Mouse (Mus musculus): Measurements from ENCODE around the gene Tigd3. TPM values are rescaled to one million over a fixed set of nuclear protein-coding genes. Genes with fewer than 3 reads are reported as not detected.

The Tigd3 gene
- polyA plus RNA-seq, 1 experiment from 2014 or later = 7.0 TPM

DNA sequence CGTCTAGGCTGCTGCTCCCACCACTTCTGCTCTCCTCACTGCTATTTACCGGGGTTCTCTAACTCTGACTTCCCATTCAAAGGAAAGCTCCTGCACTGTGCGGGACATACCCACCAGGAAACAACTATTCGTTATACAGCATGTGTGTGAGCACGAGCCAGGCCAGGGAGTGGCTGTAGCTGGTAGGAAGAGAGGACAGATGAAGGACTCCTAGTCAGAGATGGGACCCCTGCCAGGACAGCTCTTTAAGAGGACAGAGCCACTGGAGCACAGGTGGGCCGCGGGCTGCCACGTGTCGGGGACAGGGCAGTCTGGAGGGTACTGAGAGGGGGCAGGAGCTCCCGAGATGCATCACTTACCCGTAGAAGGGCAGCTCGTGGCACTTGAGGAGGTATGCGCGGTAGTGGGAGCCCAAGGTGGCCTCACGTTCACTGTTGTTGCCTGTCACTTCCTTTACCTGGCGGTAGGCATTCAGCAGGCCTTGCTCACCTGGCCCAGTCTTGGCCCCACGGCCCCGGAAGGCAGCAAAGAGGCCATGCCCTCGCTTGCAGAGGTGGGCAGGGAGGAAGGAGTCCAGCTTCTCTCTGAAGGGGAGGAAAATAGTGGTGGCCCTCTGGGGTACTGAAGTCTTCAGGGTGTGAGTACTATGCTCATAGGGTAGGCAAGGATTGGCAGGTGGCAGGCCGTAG, 29.1 kb downstream of the Tigd3 start:
- H3K36me3 ChIP-seq (ENCODE audit: control insufficient read depth, insufficient read depth, low read length) = peaks cover 79% of the 10 kb centered on the region
- H3K9me3 ChIP-seq (replicated peaks; ENCODE audit: control insufficient read depth, low read length) = no peaks in the 10 kb centered on the region
- H3K27ac ChIP-seq (ENCODE audit: low read depth, low read length) = no peak overlapping the region
- H3K4me3 ChIP-seq (ENCODE audit: low read depth, low read length) = no peak overlapping the region
- DNase-seq (ENCODE audit: low spot score) = no peak
- no peaks in the 10 kb centered on the region for H3K4me1 ChIP-seq (ENCODE audit: control insufficient read depth, insufficient read depth, low read length)
- no peak overlapping the region for H3K4me2 ChIP-seq (ENCODE audit: low read length)
- ATAC-seq = no peak
- 92% methylated on average over 20 of the region's 20 CpGs for WGBS
- no peaks in the 10 kb centered on the region for H3K27me3 ChIP-seq (replicated peaks; ENCODE audit: control insufficient read depth, insufficient read depth, low read length)
- H3K9ac ChIP-seq (ENCODE audit: low read length) = no peak overlapping the region

DNA sequence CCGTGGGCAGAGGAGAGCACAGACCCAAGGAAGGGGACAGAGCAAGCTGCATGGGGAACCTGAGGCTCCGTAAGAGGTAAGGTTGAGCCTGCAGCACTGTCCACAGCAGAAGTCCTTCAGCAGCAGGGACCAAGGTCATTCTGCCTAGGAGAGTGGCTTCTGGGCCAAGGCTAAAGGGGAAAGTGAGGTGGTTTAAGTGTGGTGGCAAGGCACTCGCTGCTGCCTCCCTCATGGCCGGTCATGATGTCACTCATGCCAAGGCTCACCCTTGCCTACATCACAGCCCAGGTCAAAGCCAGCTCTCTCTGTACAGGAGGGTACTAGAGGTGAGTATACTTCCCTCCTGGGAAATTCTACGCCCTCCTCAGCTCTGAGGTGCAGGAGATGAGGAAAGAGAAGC, 30.2 kb downstream of the Tigd3 start:
- H3K27me3 ChIP-seq (replicated peaks; ENCODE audit: control insufficient read depth, insufficient read depth, low read length) = no peaks in the 10 kb centered on the region
- no peak for ATAC-seq
- no peak overlapping the region for H3K27ac ChIP-seq (ENCODE audit: low read depth, low read length)
- WGBS = 93% methylated on average over 5 of the region's 5 CpGs
- H3K9ac ChIP-seq (ENCODE audit: low read length) = no peak overlapping the region
- no peaks in the 10 kb centered on the region for H3K4me1 ChIP-seq (ENCODE audit: control insufficient read depth, insufficient read depth, low read length)
- no peaks in the 10 kb centered on the region for H3K9me3 ChIP-seq (replicated peaks; ENCODE audit: control insufficient read depth, low read length)
- DNase-seq (ENCODE audit: low spot score) = no peak
- peaks cover 79% of the 10 kb centered on the region for H3K36me3 ChIP-seq (ENCODE audit: control insufficient read depth, insufficient read depth, low read length)
- H3K4me3 ChIP-seq (ENCODE audit: low read depth, low read length) = no peak overlapping the region
- no peak overlapping the region for H3K4me2 ChIP-seq (ENCODE audit: low read length)

DNA sequence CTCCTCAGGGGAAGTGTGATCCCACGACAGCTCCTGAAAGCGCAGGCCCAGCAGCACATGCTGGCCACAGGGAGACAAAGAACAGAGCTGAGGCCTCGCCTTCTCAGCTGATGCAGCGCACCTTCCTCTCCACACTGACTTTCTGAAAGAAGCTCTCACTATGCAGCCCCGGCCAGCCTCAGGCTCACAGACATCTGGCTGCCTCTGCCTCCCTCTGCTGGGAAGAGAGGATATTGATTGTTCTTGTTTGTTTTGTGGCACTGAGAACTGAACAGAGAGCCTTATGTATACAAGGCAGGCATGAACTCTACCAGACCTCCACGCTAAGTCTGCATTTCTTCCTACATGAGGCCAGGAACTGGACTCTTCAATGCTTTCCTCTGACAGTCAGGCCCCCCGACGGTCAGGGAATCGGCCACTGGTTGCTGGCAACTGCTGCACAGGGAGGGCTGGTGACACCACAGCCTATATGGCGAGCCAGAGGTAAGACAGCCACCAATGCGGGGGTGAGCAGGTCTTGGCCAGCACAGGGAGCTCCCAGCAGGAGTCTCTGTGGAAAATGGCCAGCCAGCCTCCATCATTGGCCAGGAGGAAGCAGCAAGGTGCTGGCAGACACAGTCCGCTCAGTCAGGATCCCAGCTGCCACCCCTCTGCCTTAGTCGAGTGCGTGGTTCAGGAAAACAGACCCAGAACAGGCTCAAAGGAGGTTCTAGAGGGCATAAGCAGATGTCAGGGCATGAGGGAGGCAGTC, 31.4 kb downstream of the Tigd3 start:
- Histone ChIP-seq H3K4me2 (ENCODE audit: low read length) (no peak overlapping the region), H3K36me3 (ENCODE audit: control insufficient read depth, insufficient read depth, low read length) (peaks cover 79% of the 10 kb centered on the region), H3K4me1 (ENCODE audit: control insufficient read depth, insufficient read depth, low read length) (no peaks in the 10 kb centered on the region), H3K9me3 (replicated peaks; ENCODE audit: control insufficient read depth, low read length) (no peaks in the 10 kb centered on the region), H3K27me3 (replicated peaks; ENCODE audit: control insufficient read depth, insufficient read depth, low read length) (no peaks in the 10 kb centered on the region), H3K9ac (ENCODE audit: low read length) (no peak overlapping the region), H3K27ac (ENCODE audit: low read depth, low read length) (no peak overlapping the region), H3K4me3 (ENCODE audit: low read depth, low read length) (no peak overlapping the region)
- WGBS = 94% methylated on average over 14 of the region's 14 CpGs
- DNase-seq (ENCODE audit: low spot score) = no peak
- ATAC-seq = no peak

DNA sequence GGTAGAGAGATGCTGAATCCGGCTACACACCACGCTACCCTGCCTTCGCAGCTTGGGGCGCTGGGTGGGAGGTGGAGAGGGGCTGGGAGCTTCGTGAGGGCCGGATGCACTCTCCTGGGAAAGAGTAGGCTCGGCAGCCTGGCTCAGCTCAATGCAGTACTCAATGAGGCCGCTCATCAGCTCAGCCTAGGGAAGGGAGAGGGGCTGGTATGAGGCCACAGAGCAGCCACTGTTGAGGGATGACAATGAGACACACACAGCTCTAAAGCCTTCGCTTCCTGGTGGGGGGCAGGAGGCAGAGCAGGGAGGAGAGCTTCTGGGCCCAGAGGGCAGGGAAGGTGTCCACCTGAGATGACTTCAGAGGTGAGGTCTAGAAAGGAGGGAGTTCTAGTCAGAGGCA, 37.3 kb downstream of the Tigd3 start:
- 87% methylated on average over 9 of the region's 9 CpGs for WGBS
- Histone ChIP-seq H3K36me3 (ENCODE audit: control insufficient read depth, insufficient read depth, low read length) (peaks cover 59% of the 10 kb centered on the region), H3K27ac (ENCODE audit: low read depth, low read length) (no peak overlapping the region), H3K4me1 (ENCODE audit: control insufficient read depth, insufficient read depth, low read length) (no peaks in the 10 kb centered on the region), H3K4me3 (ENCODE audit: low read depth, low read length) (no peak overlapping the region), H3K4me2 (ENCODE audit: low read length) (no peak overlapping the region), H3K9me3 (replicated peaks; ENCODE audit: control insufficient read depth, low read length) (no peaks in the 10 kb centered on the region), H3K9ac (ENCODE audit: low read length) (no peak overlapping the region), H3K27me3 (replicated peaks; ENCODE audit: control insufficient read depth, insufficient read depth, low read length) (no peaks in the 10 kb centered on the region)
- ATAC-seq (no peak), DNase-seq (ENCODE audit: low spot score) (no peak)

DNA sequence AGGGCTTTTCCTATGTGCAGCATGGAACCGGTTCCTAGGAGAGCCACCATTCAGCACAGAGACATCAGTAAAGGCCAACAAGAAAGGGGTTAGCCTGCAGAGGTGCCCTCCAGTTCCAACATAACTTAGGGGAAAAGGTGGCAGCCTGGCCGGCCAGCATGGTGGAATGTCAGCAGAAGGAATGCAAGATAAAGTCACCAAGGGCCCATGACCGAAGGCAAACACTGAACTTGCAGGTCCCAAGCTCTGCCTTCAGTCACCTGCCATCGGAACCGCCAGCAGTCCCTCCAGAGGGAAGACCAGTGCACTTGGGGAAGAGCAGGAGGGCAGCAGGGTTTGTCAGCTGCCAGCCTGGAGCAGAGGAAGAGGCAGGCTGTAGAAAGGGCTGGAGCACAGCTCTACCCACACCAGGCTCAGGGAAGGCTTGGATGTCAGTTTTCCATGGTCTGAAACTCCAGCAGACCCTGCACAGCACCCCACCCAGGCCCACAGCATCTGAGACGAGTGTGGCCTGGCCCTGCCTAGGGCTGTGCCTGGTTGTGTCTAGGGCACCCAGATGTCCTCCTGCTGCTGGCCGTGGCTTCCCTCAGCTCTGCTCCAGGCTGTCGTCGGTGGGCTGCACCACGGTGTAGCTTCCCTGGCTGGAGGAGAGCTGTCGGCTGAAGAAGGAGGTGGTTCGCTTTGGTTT, 41.8 kb downstream of the Tigd3 start:
- H3K4me3 ChIP-seq (ENCODE audit: low read depth, low read length) = no peak overlapping the region
- ATAC-seq (no peak), DNase-seq (ENCODE audit: low spot score) (no peak)
- H3K9me3 ChIP-seq (replicated peaks; ENCODE audit: control insufficient read depth, low read length) = no peaks in the 10 kb centered on the region
- H3K27ac ChIP-seq (ENCODE audit: low read depth, low read length) = no peak overlapping the region
- no peaks in the 10 kb centered on the region for H3K27me3 ChIP-seq (replicated peaks; ENCODE audit: control insufficient read depth, insufficient read depth, low read length)
- H3K4me2 ChIP-seq (ENCODE audit: low read length) = no peak overlapping the region
- peak overlapping the region; percentile 25; the same call in 1 of the 2 replicates for H3K9ac ChIP-seq (ENCODE audit: low read length)
- peaks cover 24% of the 10 kb centered on the region for H3K36me3 ChIP-seq (ENCODE audit: control insufficient read depth, insufficient read depth, low read length)
- 88% methylated on average over 12 of the region's 12 CpGs for WGBS
- H3K4me1 ChIP-seq (ENCODE audit: control insufficient read depth, insufficient read depth, low read length) = peaks cover 26% of the 10 kb centered on the region

DNA sequence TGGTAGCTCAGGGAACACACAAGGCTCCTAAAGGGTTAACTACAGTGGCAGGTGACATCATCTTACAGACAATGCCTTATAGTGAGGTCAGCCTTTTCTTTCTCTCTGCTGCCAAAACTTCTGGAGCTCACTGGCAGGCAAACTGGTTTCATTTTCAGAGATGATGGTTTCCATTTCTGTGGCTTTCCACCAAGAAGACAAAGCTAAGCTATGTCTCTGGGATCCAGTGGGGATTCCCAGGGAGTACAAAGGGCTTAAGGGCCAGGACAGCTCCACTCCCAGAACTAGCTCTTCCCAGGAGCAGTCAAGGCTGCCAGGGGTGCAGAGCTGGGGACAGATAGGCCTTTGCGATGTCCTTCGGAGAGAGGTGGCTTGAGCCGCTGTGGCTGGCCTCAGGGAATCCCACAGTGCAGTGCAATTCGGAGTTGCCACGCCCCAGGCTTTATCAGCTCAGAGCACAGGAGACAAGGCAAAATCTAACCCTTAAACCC, 42.4 kb downstream of the Tigd3 start:
- Histone ChIP-seq H3K4me3 (ENCODE audit: low read depth, low read length) (no peak overlapping the region), H3K9me3 (replicated peaks; ENCODE audit: control insufficient read depth, low read length) (no peaks in the 10 kb centered on the region), H3K27me3 (replicated peaks; ENCODE audit: control insufficient read depth, insufficient read depth, low read length) (no peaks in the 10 kb centered on the region), H3K36me3 (ENCODE audit: control insufficient read depth, insufficient read depth, low read length) (peaks cover 19% of the 10 kb centered on the region), H3K9ac (ENCODE audit: low read length) (peak overlapping the region; percentile 25; the same call in 1 of the 2 replicates), H3K4me2 (ENCODE audit: low read length) (0 out of 2 replicates have a peak overlapping the region, but pooled peaks have one; percentile 10), H3K4me1 (ENCODE audit: control insufficient read depth, insufficient read depth, low read length) (peaks cover 33% of the 10 kb centered on the region), H3K27ac (ENCODE audit: low read depth, low read length) (no peak overlapping the region)
- ATAC-seq = no peak
- 46% methylated on average over 5 of the region's 5 CpGs for WGBS
- DNase-seq (ENCODE audit: low spot score) = no peak

DNA sequence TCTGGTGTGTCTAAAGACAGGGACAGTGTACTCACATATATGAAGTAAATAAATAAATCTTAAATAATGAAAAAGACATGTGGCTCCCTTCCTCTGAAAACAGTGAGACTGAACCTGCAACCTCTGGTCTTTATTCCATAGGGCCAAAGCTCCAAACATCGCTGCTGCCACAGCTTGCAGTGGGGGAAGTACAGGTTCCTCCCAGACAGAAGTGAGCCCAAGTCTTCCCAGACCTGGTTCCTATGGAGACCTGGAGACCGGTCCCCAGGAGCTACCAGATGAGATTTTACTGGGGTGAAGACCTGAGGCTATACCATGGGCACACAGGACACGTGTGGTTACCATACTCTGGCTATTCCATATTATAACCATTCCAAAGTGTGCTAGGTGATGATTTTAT, 43.1 kb downstream of the Tigd3 start:
- peaks cover 35% of the 10 kb centered on the region for H3K4me1 ChIP-seq (ENCODE audit: control insufficient read depth, insufficient read depth, low read length)
- 82% methylated on average over 3 of the region's 3 CpGs for WGBS
- ATAC-seq (no peak), DNase-seq (ENCODE audit: low spot score) (no peak)
- no peak overlapping the region for H3K4me3 ChIP-seq (ENCODE audit: low read depth, low read length)
- H3K27me3 ChIP-seq (replicated peaks; ENCODE audit: control insufficient read depth, insufficient read depth, low read length) = no peaks in the 10 kb centered on the region
- no peaks in the 10 kb centered on the region for H3K9me3 ChIP-seq (replicated peaks; ENCODE audit: control insufficient read depth, low read length)
- peaks cover 15% of the 10 kb centered on the region for H3K36me3 ChIP-seq (ENCODE audit: control insufficient read depth, insufficient read depth, low read length)
- no peak overlapping the region for H3K4me2 ChIP-seq (ENCODE audit: low read length)
- H3K9ac ChIP-seq (ENCODE audit: low read length) = no peak overlapping the region
- H3K27ac ChIP-seq (ENCODE audit: low read depth, low read length) = no peak overlapping the region

DNA sequence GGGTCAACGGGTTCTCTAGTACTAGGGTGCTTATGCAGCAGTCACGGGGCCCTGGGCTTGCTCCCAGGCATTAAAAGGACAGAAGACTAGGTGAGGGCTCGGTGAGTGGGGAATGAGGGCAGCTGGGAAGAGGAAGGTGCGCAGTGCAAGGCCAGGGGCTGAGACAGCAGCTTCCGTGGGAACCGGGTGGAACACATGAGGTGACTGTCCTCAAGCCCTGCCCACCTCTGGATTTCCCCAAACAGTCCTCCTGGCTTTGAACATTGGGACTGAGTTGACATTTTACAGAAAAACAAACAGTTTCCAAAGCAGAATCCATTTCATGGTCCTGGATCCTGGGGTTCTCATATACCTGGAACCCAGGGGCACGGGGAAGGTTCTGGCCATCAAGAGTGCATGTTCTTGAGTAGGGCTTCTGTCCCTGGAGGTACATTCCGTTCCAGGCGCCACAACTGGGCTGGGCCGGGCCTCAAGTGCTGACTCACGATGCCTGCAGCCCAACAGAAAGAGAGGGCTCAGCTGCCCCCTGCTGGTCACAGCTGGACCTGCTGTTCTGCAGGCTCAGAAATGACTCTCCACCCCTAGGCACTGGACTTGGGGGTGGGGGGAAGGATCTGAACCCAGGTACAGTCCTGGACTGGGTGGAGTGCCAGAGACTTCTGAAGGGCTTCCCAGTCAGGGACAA, 44.0 kb downstream of the Tigd3 start:
- H3K9me3 ChIP-seq (replicated peaks; ENCODE audit: control insufficient read depth, low read length) = no peaks in the 10 kb centered on the region
- no peak overlapping the region; the same call in 1 of the 2 replicates for H3K9ac ChIP-seq (ENCODE audit: low read length)
- no peak overlapping the region for H3K4me2 ChIP-seq (ENCODE audit: low read length)
- H3K4me1 ChIP-seq (ENCODE audit: control insufficient read depth, insufficient read depth, low read length) = peaks cover 42% of the 10 kb centered on the region
- no peak overlapping the region for H3K27ac ChIP-seq (ENCODE audit: low read depth, low read length)
- no peak overlapping the region for H3K4me3 ChIP-seq (ENCODE audit: low read depth, low read length)
- H3K36me3 ChIP-seq (ENCODE audit: control insufficient read depth, insufficient read depth, low read length) = peaks cover 15% of the 10 kb centered on the region
- H3K27me3 ChIP-seq (replicated peaks; ENCODE audit: control insufficient read depth, insufficient read depth, low read length) = no peaks in the 10 kb centered on the region
- ATAC-seq (peak; percentile 7; the same call in 1 of the 2 replicates), DNase-seq (ENCODE audit: low spot score) (peak; percentile 90)
- WGBS = 32% methylated on average over 11 of the region's 11 CpGs

All from forebrain, embryonic 14.5 days (tissue).